Mouse (Mus musculus) gastrocnemius, postnatal 10 days (tissue): ENCODE data around the gene Tmem273. TPM values are rescaled to one million over a fixed set of nuclear protein-coding genes. Genes with fewer than 3 reads are reported as not detected.
A peak's percentile ranks its signal among the peaks of the same experiment; 100 is the strongest.

Source experiments
- DNase-seq: peaks from one replicate; pipeline ENCODE4 v3.0.0; 2021; ENCODE audit warnings: mixed read lengths
- total RNA-seq, 2 experiments: library from RNA; stranded (reverse); gene quantifications; 2 replicates each; pipeline ENCODE4 v1.2.3; 2021

Gene Tmem273
- total RNA-seq, 2 experiments from 2014 or later = 0.73 TPM; not detected in 1

GRCm38 (mm10) chr14:32859831-32860569, 74.2 kb downstream of the Tmem273 start:
- no peak for DNase-seq

GRCm38 (mm10) chr14:32861149-32861581, 75.4 kb downstream of the Tmem273 start:
- DNase-seq = peak; percentile 51

GRCm38 (mm10) chr14:32861656-32862055, 75.9 kb downstream of the Tmem273 start:
- no peak for DNase-seq

GRCm38 (mm10) chr14:32865331-32865730, 79.6 kb downstream of the Tmem273 start:
- no peak for DNase-seq

Other genes with a start within 250 kb of the Tmem273 start
- gene Prrxl1, start 186.6 kb upstream of the Tmem273 start, total RNA-seq = not detected
- gene 3425401B19Rik, start 100.7 kb upstream of the Tmem273 start, total RNA-seq = 100 to 1,000 TPM; 229 to 232 TPM
- not detected for gene Fam170b, start 48.0 kb downstream of the Tmem273 start, total RNA-seq
- 10 to 100 TPM; 20.0 to 23.4 TPM for gene Vstm4, start 70.8 kb downstream of the Tmem273 start, total RNA-seq
- under 1 TPM; 0.26 to 0.34 TPM for gene Lrrc18, start 205.4 kb downstream of the Tmem273 start, total RNA-seq